17 mouse cellular contexts compared by ENCODE assay signal in the genomic region with DNA sequence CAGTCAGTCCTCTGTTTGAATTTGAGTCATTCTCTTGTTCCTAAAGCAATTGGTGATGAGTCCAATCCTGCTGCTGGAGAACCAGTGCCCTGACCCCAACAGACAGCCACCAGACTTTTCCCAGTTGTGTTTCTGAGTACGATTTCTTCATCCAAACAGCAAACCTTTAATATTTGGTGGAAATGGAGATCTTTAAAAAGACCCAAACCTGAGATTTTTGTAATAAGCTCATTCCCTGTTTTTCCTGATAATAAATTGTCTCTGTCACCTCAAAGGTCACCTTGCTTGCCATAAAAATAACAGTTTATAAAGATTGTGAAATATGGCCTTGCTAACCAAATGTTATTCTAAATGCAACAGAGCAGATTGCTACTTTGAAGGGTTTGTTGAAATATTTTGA.
DNase-seq lines count a peak whose midpoint lies in the region; ATAC-seq and TF ChIP-seq lines count a peak whose summit lies in the region.
"Had no signal": no experiment of that assay in that cellular context is flagged by ENCODE, and none has a peak within 500 bp of the region (broad histone marks: within the 10 kb centered on the region; RNA-seq: fewer than 3 reads in every experiment).

No protein-coding gene starts in this region.

- H3K27me3 ChIP-seq in kidney, adult 2 months (replicated peaks; ENCODE audit: control insufficient read depth, insufficient read depth, low read length) = no peaks in the 10 kb centered on the region
- H3K27me3 ChIP-seq in lung, embryonic 15.5 days = no peaks in the 10 kb centered on the region
- H3K27me3 ChIP-seq: embryonic facial prominence, embryonic 12.5 days; forebrain, embryonic 12.5 days had no signal

- no peak for TF ChIP-seq POLR2A in kidney, adult 2 months (IDR thresholded peaks at IDR 0.05; ENCODE audit: low read depth, low read length)
- TF ChIP-seq POLR2A in embryonic fibroblast, embryonic 13.5 days (IDR thresholded peaks at IDR 0.05; ENCODE audit: low read depth, low read length) = no peak

- 90% methylated on average over 1 of the region's 1 CpGs for WGBS in kidney, adult 2 months
- 63% methylated on average over 1 of the region's 1 CpGs for WGBS in lung, embryonic 15.5 days

- DNase-seq in kidney, adult 2 months = no peak
- DNase-seq in kidney, adult 8-10 months = no peak
- no peak for DNase-seq in lung, postnatal 4 days
- DNase-seq in 3T3-L1 (ENCODE audit: low read depth, low spot score) = peak; percentile 62
- DNase-seq in layer of hippocampus, adult 18-20 months (ENCODE audit: low spot score in 2 of 2) = no peak
- DNase-seq: adrenal gland, adult 8-10 months; adrenal gland, postnatal 36 days; cerebellum, adult 11 months; cerebellum, adult 8-10 months; gastrocnemius, postnatal 14 days had no signal

- no peaks in the 10 kb centered on the region for H3K36me3 ChIP-seq in kidney, adult 2 months (ENCODE audit: control insufficient read depth, insufficient read depth, low read length)
- no peaks in the 10 kb centered on the region for H3K36me3 ChIP-seq in lung, embryonic 15.5 days
- H3K36me3 ChIP-seq: embryonic facial prominence, embryonic 12.5 days; forebrain, embryonic 12.5 days; hindbrain, embryonic 10.5 days had no signal

- H3K9me3 ChIP-seq in lung, embryonic 15.5 days = no peaks in the 10 kb centered on the region
- H3K9me3 ChIP-seq: embryonic facial prominence, embryonic 12.5 days; forebrain, embryonic 12.5 days; hindbrain, embryonic 10.5 days had no signal

- H3K4me1 ChIP-seq in kidney, adult 2 months (ENCODE audit: control insufficient read depth, insufficient read depth, low read length) = peaks cover 13% of the 10 kb centered on the region; the same call in 1 of the 2 replicates
- H3K4me1 ChIP-seq in lung, embryonic 15.5 days = peaks cover 25% of the 10 kb centered on the region
- H3K4me1 ChIP-seq in embryonic fibroblast, embryonic 13.5 days (ENCODE audit: control insufficient read depth, insufficient read depth, low read length) = peaks cover 15% of the 10 kb centered on the region
- H3K4me1 ChIP-seq: embryonic facial prominence, embryonic 12.5 days; forebrain, embryonic 12.5 days; hindbrain, embryonic 10.5 days had no signal

- peak overlapping the region; percentile 57 for H3K27ac ChIP-seq in kidney, adult 2 months (ENCODE audit: insufficient read depth, low read depth, low read length)
- H3K27ac ChIP-seq in lung, embryonic 15.5 days = peak overlapping the region; percentile 34
- peak overlapping the region; percentile 85 for H3K27ac ChIP-seq in embryonic fibroblast, embryonic 13.5 days (ENCODE audit: insufficient read depth, low read length)
- H3K27ac ChIP-seq: embryonic facial prominence, embryonic 12.5 days; forebrain, embryonic 12.5 days; hindbrain, embryonic 10.5 days; hindbrain, embryonic 14.5 days had no signal

- no peak overlapping the region for H3K9ac ChIP-seq in lung, embryonic 15.5 days
- H3K9ac ChIP-seq: embryonic facial prominence, embryonic 12.5 days; forebrain, embryonic 12.5 days; hindbrain, embryonic 14.5 days had no signal

- TF ChIP-seq CTCF in kidney, adult 2 months (conservative IDR thresholded peaks at IDR 0.05; ENCODE audit: insufficient read depth, insufficient read length, low read depth, low read length) = no peak
- no peak for TF ChIP-seq CTCF in embryonic fibroblast, embryonic 13.5 days (IDR thresholded peaks at IDR 0.05; ENCODE audit: borderline replicate concordance, insufficient read depth, low read length)

- no peak overlapping the region for H3K4me2 ChIP-seq in lung, embryonic 15.5 days
- H3K4me2 ChIP-seq: embryonic facial prominence, embryonic 12.5 days; forebrain, embryonic 12.5 days; hindbrain, embryonic 14.5 days had no signal

- H3K4me3 ChIP-seq in kidney, adult 2 months (ENCODE audit: insufficient read depth, low read depth, low read length) = no peak overlapping the region
- H3K4me3 ChIP-seq in lung, embryonic 15.5 days = no peak overlapping the region
- no peak overlapping the region for H3K4me3 ChIP-seq in embryonic fibroblast, embryonic 13.5 days (ENCODE audit: insufficient read depth, low read length)
- H3K4me3 ChIP-seq: embryonic facial prominence, embryonic 12.5 days; forebrain, embryonic 12.5 days; hindbrain, embryonic 10.5 days had no signal

- ATAC-seq in lung, embryonic 15.5 days (ENCODE audit: borderline replicate concordance, extremely low read depth, low FRiP score, low TSS enrichment) = no peak
- ATAC-seq in activated CD4-positive, CD25-positive, alpha-beta regulatory T cell, adult 4 months = no peak

Comparison
In these comparisons a context has a peak if more than half of its experiments do, and no peak if none do; other contexts are left out.
1. H3K27ac ChIP-seq: peak in every context shown above with its lines; median percentile 85 in embryonic fibroblast, embryonic 13.5 days; 57 in kidney, adult 2 months; 34 in lung, embryonic 15.5 days.